Mouse (Mus musculus): ENCODE measurements around the gene Rpl31.

DNA sequence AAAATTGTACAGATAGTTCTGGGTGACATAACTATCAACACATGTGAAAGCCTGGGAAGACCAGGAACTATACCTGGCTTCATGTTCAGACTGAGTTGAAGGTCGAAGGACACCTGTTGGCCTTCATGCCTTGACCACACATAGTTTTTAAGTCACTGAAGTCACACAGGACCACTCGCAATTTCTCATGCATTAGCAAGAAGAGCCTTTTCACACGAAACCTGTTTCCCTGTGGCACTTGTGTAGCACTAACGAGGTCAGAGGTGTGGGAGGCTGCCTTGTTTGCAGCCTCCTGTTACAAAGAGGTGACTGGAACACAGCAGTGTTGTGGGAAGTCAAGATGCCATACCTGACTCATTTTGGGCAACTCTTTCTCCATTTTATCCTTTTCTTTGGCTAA is 5.7 kb downstream of the Rpl31 start:
- no peak for TF ChIP-seq CTCF (IDR thresholded peaks at IDR 0.05; ENCODE audit: low read depth)
- no peak for TF ChIP-seq EP300 (optimal IDR thresholded peaks at IDR 0.05)
